Mouse (Mus musculus) small intestine, adult 2 months (tissue): ENCODE measurements around the gene Stoml2. TPM values are rescaled to one million over a fixed set of nuclear protein-coding genes. Genes with fewer than 3 reads are reported as not detected.

Experiments
- H3K27ac ChIP-seq: fragments of 200-500 bp; 2 replicates; pipeline ENCODE4 v1.5.1; 2012; ENCODE audit warnings: low read depth, low read length, control low read depth, inconsistent platforms; ENCODE audit not compliant: insufficient read depth
- H3K27me3 ChIP-seq: fragments of 200-500 bp; 2 replicates; pipeline ENCODE4 v1.6.1; 2012; ENCODE audit warnings: mild to moderate bottlenecking, moderate library complexity, low read length, inconsistent platforms; ENCODE audit not compliant: control insufficient read depth, insufficient read depth
- H3K36me3 ChIP-seq: fragments of 200-500 bp; 2 replicates; pipeline ENCODE4 v1.6.1; 2012; ENCODE audit warnings: mild to moderate bottlenecking, low read length, control low read depth, inconsistent platforms; ENCODE audit not compliant: control insufficient read depth, insufficient read depth
- H3K4me1 ChIP-seq: fragments of 200-500 bp; 2 replicates; pipeline ENCODE4 v1.6.1; 2012; ENCODE audit warnings: low read length, inconsistent platforms, mixed read lengths; ENCODE audit not compliant: control insufficient read depth, insufficient read depth, insufficient read length
- H3K4me3 ChIP-seq: fragments of 200-500 bp; 2 replicates; pipeline ENCODE4 v1.5.1; 2012; ENCODE audit warnings: low read depth, mild to moderate bottlenecking, control low read depth, inconsistent platforms, low read length, moderate library complexity
- CTCF ChIP-seq: fragments of 200-500 bp; IDR thresholded peaks from 2 replicates; pipeline ENCODE4 v1.5.1; 2012; ENCODE audit warnings: low read depth, mild to moderate bottlenecking, control low read depth, inconsistent platforms, low read length, moderate library complexity, mixed read lengths; ENCODE audit not compliant: insufficient replicate concordance, insufficient read length; ENCODE audit errors: extremely low read depth
- POLR2A ChIP-seq: fragments of 200-500 bp; IDR thresholded peaks from 2 replicates; pipeline ENCODE4 v1.6.1; 2012; ENCODE audit warnings: low read depth, mild to moderate bottlenecking, control low read depth, inconsistent platforms, low read length, moderate library complexity
- whole genome bisulfite sequencing: fragments of 180-500 bp; shearing (Covaris S2); methylation state at CpG from one replicate; pipeline ENCODE4 v1.1.7; 2018; 5-methylcytosine and 5-hydroxymethylcytosine counted together
- polyA plus RNA-seq: library from polyadenylated mRNA; depleted of rRNA; stranded (reverse); fragments of >200 nt; gene quantifications from 2 replicates; pipeline ENCODE4 v1.2.3, GENCODE M21; 2012

Gene Stoml2
- polyA plus RNA-seq, 1 experiment, result 62.8 TPM

DNA sequence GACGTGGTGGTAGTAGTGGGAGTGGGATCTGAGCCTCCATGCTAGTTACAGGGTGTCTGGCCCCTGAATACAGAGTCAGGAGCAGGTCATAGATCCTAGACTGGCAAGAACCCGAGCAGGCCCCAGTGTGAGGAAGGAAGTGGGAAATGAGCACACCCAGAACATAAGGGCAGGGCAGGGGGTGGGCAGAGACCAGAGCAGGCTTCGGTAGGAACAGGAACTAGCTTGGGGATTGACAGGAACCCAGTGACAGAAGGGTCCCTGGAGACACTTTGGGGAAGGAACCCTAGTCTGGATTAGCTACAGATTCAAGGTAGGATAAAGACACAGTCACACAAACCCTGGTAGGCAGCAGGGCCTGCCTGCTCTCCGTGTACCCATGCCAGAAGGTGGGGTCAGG, 13.2 kb upstream of the Stoml2 start:
- Histone ChIP-seq H3K27ac (peak overlapping the region; percentile 58), H3K27me3 (no peaks in the 10 kb centered on the region), H3K4me1 (peaks cover 19% of the 10 kb centered on the region; the same call in 1 of the 2 replicates), H3K36me3 (no peaks in the 10 kb centered on the region), H3K4me3 (no peak overlapping the region)
- TF ChIP-seq CTCF (no peak), POLR2A (no peak)
- WGBS, result 15% methylated on average over 4 of the region's 4 CpGs

DNA sequence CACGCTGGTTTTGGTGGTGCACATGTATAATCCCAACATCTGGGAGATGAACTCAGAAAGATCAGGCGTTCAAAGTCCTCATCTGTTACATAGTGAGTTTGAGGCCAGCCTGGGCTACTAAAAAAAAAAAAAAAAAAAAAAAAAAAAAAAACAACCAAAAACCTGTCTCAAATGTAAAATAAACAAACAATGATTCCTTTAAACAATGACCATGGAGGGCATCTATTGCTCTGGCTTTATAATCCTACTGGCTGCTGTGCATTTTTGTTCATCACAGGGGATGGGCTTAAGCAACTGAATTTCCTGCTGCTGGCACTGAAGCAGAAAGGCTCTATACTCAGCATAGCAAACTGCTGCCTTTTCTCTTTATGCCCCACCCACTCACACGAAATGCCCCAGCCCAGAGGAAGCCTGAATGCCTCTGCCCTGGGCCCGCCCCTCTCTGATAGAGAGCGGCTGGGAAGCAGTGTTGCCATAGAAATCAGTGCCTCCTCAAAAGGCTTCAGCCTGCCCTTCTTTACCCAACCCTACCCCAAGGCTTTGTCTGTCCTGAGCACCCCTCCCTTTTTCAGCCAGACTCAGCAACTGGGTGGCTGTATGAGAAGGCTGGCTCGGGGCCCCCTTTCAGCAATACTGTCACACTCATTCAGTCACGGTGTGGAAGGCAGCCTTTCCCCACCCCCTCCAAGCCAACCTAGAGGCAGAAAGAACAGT, 12.3 kb upstream of the Stoml2 start:
- TF ChIP-seq CTCF (no peak), POLR2A (no peak)
- Histone ChIP-seq H3K4me3 (no peak overlapping the region), H3K27me3 (no peaks in the 10 kb centered on the region), H3K36me3 (no peaks in the 10 kb centered on the region), H3K4me1 (peaks cover 20% of the 10 kb centered on the region; the same call in 1 of the 2 replicates), H3K27ac (peak overlapping the region; percentile 58; the same call in 1 of the 2 replicates)
- WGBS, result 26% methylated on average over 7 of the region's 7 CpGs

DNA sequence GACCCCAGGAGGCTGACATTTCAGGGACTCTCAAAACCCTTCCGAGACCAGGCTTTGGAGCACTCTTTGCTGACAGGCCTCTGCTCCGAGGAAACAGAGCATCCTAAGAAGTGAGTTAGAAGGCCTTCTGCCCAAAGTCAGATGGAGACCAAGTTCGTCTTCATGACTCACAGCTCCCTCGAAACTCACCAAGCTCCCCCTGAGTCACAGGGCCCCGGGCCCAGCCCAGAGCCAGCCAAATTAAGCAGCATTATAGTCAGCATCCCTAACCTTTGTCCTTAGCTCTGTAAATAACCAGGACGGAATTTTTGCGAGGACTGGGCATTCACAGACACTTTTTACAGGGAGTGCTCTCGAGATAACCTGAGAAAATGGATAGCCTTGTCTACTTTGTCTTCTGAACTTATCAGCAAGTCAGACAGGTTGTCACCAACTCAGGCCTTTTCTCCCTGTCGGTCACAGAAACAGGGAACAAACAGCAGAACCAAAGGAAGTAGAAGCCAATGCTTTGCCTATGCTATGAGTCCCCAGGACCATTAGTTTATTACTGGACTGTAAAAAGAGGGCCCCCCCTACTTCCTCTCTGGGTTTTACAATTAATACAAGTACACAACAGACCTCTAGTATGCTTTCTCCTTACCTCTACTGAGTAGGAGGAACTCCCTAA, 9.5 kb upstream of the Stoml2 start:
- 57% methylated on average over 9 of the region's 9 CpGs for WGBS
- Histone ChIP-seq H3K4me3 (no peak overlapping the region), H3K4me1 (peaks cover 25% of the 10 kb centered on the region; the same call in 1 of the 2 replicates), H3K27ac (no peak overlapping the region), H3K27me3 (no peaks in the 10 kb centered on the region), H3K36me3 (peaks cover 9% of the 10 kb centered on the region)
- no peak for TF ChIP-seq POLR2A
- TF ChIP-seq CTCF, result no peak

DNA sequence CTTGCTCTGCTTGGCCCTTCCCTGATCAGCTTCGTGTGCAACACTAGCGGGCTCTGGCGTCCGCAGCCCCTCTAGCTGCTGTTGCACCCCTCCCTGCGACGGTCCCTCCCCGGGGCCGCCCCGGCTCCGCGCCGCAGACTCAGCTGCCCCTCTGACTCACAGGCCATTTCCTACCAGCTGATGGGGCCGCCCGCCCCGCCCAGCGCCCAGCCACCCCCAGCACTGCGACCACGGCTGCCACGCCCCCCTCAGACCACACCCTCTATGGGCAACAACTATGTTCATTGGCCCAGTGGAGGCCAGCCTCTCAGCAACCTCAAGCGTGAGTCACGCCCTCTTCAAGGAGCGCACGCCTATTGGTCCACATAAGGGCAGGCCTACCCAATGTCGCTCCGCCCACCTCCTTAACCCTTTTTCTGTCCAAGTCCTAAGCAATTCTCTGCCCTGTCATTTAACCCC, 8.6 kb upstream of the Stoml2 start:
- WGBS, result under 1% methylated on average over 25 of the region's 25 CpGs
- Histone ChIP-seq H3K27me3 (no peaks in the 10 kb centered on the region), H3K36me3 (peaks cover 16% of the 10 kb centered on the region)

DNA sequence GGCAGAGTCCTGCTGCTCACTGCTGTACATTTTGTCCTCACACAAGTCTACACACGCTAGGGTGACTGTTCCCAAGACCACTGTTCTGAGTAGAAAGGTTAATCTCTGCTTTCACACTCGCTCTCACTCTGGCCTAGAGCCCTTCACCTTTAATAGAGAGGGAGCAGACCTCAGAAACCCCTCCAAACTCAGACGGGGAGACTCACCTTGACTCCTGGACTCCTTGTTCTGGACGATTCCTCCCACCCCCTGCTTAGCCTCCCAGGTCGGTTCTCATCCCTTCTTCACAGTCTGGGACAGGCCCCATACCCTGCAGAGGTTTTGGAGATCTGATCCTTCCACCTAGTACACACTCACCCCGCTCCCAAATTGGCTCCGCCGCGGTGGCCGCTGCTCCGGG, 8.1 kb upstream of the Stoml2 start:
- H3K27ac ChIP-seq, result peak overlapping the region; percentile 94

More for the DNA sequence above, 8.6 kb upstream of the Stoml2 start:
- TF ChIP-seq POLR2A (peak; percentile 83), CTCF (no peak)
- H3K4me3 ChIP-seq, result peak overlapping the region; percentile 76
- peak overlapping the region; percentile 94 for H3K27ac ChIP-seq
- H3K4me1 ChIP-seq, result peaks cover 23% of the 10 kb centered on the region; the same call in 1 of the 2 replicates

DNA sequence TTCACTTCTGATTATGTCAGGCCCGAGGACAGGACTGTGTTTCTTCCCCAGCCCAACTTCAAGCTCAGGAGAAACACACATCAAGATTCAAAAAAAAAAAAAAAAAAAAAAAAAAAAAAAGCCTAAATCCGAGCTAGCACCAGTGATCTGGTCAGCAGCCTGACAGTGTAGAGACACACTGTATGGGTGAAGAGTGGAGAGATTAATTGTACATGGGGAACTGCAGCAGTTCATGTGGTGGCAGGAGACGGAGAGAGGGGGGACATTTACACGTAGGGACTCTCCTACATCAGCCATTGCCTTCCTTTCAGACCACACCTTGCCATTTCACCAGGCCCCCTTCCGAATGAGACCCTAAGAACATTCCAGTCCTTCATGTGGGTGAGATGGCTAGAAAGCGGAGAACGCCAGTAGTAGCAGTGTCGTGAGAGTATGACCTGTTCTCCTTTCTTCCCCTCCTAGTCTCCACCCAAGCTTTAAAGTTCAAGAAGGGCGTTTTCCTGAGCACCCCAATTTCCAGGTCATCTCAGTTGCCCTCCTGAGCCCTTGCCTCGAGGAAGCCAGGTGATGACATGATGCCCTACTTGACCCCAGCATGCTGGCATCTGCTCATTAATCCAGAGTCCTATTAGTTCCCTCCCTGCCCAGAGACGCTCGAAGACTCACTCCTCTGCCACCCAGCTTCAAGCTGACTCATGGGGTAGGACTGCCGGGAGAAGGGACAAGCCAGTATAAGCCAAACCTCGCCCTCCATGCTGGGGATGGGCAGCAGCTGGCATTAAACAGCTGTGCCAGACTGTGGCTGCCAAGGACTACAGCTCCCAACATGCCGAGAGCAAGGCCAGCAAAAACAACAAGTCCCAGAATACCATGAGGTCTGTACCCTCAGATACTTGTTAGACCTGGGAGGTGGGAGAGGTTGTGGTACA, 7.3 kb upstream of the Stoml2 start:
- no peaks in the 10 kb centered on the region for H3K27me3 ChIP-seq
- H3K27ac ChIP-seq, result peak overlapping the region; percentile 94
- peak; percentile 60; the same call in 1 of the 2 replicates for TF ChIP-seq POLR2A
- no peak for TF ChIP-seq CTCF
- peak overlapping the region; percentile 76 for H3K4me3 ChIP-seq
- peaks cover 12% of the 10 kb centered on the region; the same call in 1 of the 2 replicates for H3K4me1 ChIP-seq
- WGBS, result 26% methylated on average over 15 of the region's 15 CpGs
- H3K36me3 ChIP-seq, result peaks cover 24% of the 10 kb centered on the region

More for the DNA sequence above, 8.1 kb upstream of the Stoml2 start:
- TF ChIP-seq CTCF (no peak), POLR2A (no peak)
- H3K4me3 ChIP-seq, result peak overlapping the region; percentile 76
- 5% methylated on average over 11 of the region's 11 CpGs for WGBS
- peaks cover 18% of the 10 kb centered on the region for H3K36me3 ChIP-seq
- no peaks in the 10 kb centered on the region for H3K27me3 ChIP-seq
- peaks cover 20% of the 10 kb centered on the region; the same call in 1 of the 2 replicates for H3K4me1 ChIP-seq
